Mouse (Mus musculus): ENCODE measurements at regions not wholly inside any gene's neighbourhood (a gene's known extent, or its start where the extent isn't known, plus 50 kb on each side); places are given as distances from the start of the nearest gene placed in this dataset.

GRCm38 (mm10) chr16:12890545-12890944 is 218.9 kb upstream of the Ercc4 start:
- H3K9me3 ChIP-seq (replicated peaks; ENCODE audit: insufficient read depth, low read length) = no peaks in the 10 kb centered on the region
- H3K79me2 ChIP-seq (ENCODE audit: control insufficient read depth, insufficient read depth, low read length, poor library complexity) = no peaks in the 10 kb centered on the region
- no peaks in the 10 kb centered on the region for H3K4me1 ChIP-seq (ENCODE audit: control insufficient read depth in 1 of 2, insufficient read depth in 2 of 2, low read length in 2 of 2)
- H3K36me3 ChIP-seq (ENCODE audit: control insufficient read depth in 1 of 2, insufficient read depth in 2 of 2, low read length in 2 of 2) = no peaks in the 10 kb centered on the region
- no peak for TF ChIP-seq ZC3H11A (IDR thresholded peaks at IDR 0.05; ENCODE audit: low read depth, low read length)
- TF ChIP-seq TAL1 (IDR thresholded peaks at IDR 0.05; ENCODE audit: low read length) = no peak
- no peak overlapping the region for H3K27ac ChIP-seq (ENCODE audit: control insufficient read depth, low read depth, low read length)
- no peak overlapping the region for H3K9ac ChIP-seq (ENCODE audit: control insufficient read depth, low read depth, low read length, poor library complexity, severe bottlenecking)
- H3K4me3 ChIP-seq (ENCODE audit: control insufficient read depth in 1 of 2, insufficient read depth in 1 of 2, low read depth in 2 of 2, low read length in 2 of 2) = no peak overlapping the region
- DNase-seq (ENCODE audit: low read depth, low spot score) = no peak
- H3K27me3 ChIP-seq (ENCODE audit: control insufficient read depth in 1 of 2, insufficient read depth in 2 of 2, low read length in 2 of 2) = no peaks in the 10 kb centered on the region

GRCm38 (mm10) chr16:12892658-12893305 is 216.7 kb upstream of the Ercc4 start:
- no peak overlapping the region for H3K4me3 ChIP-seq (ENCODE audit: control insufficient read depth in 1 of 2, insufficient read depth in 1 of 2, low read depth in 2 of 2, low read length in 2 of 2)
- no peak for TF ChIP-seq CHD2 (IDR thresholded peaks at IDR 0.05; ENCODE audit: low read length)
- TF ChIP-seq KAT2A (conservative IDR thresholded peaks at IDR 0.05; ENCODE audit: low read depth, low read length) = no peak
- no peak for TF ChIP-seq NRF1 (IDR thresholded peaks at IDR 0.05; ENCODE audit: insufficient read depth, low read depth, low read length, poor library complexity, severe bottlenecking)
- TF ChIP-seq USF1 (IDR thresholded peaks at IDR 0.05; ENCODE audit: low read depth, low read length) = no peak
- no peak for TF ChIP-seq MYB (IDR thresholded peaks at IDR 0.05; ENCODE audit: low read depth, low read length)
- no peak for TF ChIP-seq CHD1 (IDR thresholded peaks at IDR 0.05; ENCODE audit: low read depth, low read length)
- TF ChIP-seq POLR2AphosphoS2 (IDR thresholded peaks at IDR 0.05; ENCODE audit: low read length) = no peak
- TF ChIP-seq ZMIZ1 (IDR thresholded peaks at IDR 0.05; ENCODE audit: low read depth, low read length) = no peak
- no peak for TF ChIP-seq MAFK (IDR thresholded peaks at IDR 0.05; ENCODE audit: borderline replicate concordance, low read depth, low read length)
- TF ChIP-seq MAZ (IDR thresholded peaks at IDR 0.05; ENCODE audit: low read depth, low read length) = no peak
- TF ChIP-seq MXI1 (IDR thresholded peaks at IDR 0.05; ENCODE audit: low read depth, low read length) = no peak
- no peak for TF ChIP-seq TBP (IDR thresholded peaks at IDR 0.05; ENCODE audit: low read depth, low read length)
- no peak for TF ChIP-seq SMC3 (IDR thresholded peaks at IDR 0.05; ENCODE audit: low read depth, low read length)
- TF ChIP-seq ELF1 (IDR thresholded peaks at IDR 0.05; ENCODE audit: low read depth, low read length) = no peak
- TF ChIP-seq JUND (IDR thresholded peaks at IDR 0.05; ENCODE audit: low read depth, low read length) = no peak
- no peak for TF ChIP-seq NELFE (IDR thresholded peaks at IDR 0.05; ENCODE audit: low read depth, low read length)
- TF ChIP-seq POLR2A (IDR thresholded peaks at IDR 0.05; ENCODE audit: control insufficient read depth in 1 of 2, insufficient read depth in 1 of 2, low read depth in 1 of 2, low read length in 2 of 2, poor library complexity in 1 of 2) = no peak
- H3K9ac ChIP-seq (ENCODE audit: control insufficient read depth, low read depth, low read length, poor library complexity, severe bottlenecking) = no peak overlapping the region
- H3K79me2 ChIP-seq (ENCODE audit: control insufficient read depth, insufficient read depth, low read length, poor library complexity) = no peaks in the 10 kb centered on the region
- no peaks in the 10 kb centered on the region for H3K36me3 ChIP-seq (ENCODE audit: control insufficient read depth in 1 of 2, insufficient read depth in 2 of 2, low read length in 2 of 2)
- no peaks in the 10 kb centered on the region for H3K9me3 ChIP-seq (replicated peaks; ENCODE audit: insufficient read depth, low read length)
- DNase-seq (ENCODE audit: low read depth, low spot score) = no peak
- H3K4me1 ChIP-seq (ENCODE audit: control insufficient read depth in 1 of 2, insufficient read depth in 2 of 2, low read length in 2 of 2) = no peaks in the 10 kb centered on the region
- H3K27me3 ChIP-seq (ENCODE audit: control insufficient read depth in 1 of 2, insufficient read depth in 2 of 2, low read length in 2 of 2) = no peaks in the 10 kb centered on the region
- no peak overlapping the region for H3K27ac ChIP-seq (ENCODE audit: control insufficient read depth, low read depth, low read length)
